Mouse (Mus musculus): ENCODE results near the gene Xpo5.

GRCm38 (mm10) chr17:46254106-46254505 lies 51.5 kb downstream of the Xpo5 start:
- TF ChIP-seq MAX (IDR thresholded peaks at IDR 0.05; ENCODE audit: low read length) (no peak), TCF12 (IDR thresholded peaks at IDR 0.05; ENCODE audit: low read depth, low read length) (no peak), POLR2AphosphoS2 (IDR thresholded peaks at IDR 0.05; ENCODE audit: low read length) (no peak), RAD21 (IDR thresholded peaks at IDR 0.05; ENCODE audit: low read depth, low read length) (no peak), MAFK (IDR thresholded peaks at IDR 0.05; ENCODE audit: borderline replicate concordance, low read depth, low read length) (no peak), GATA1 (IDR thresholded peaks at IDR 0.05; ENCODE audit: low read depth, low read length) (no peak), E2F4 (IDR thresholded peaks at IDR 0.05; ENCODE audit: borderline replicate concordance, low read depth, low read length) (no peak)

Data from MEL (cell line).